Mouse (Mus musculus): ENCODE data around the gene Cep97. TPM values are rescaled to one million over a fixed set of nuclear protein-coding genes. Genes with fewer than 3 reads are reported as not detected.

Cep97 gene
- polyA plus RNA-seq, 1 experiment from 2014 or later, result 10.2 TPM

DNA sequence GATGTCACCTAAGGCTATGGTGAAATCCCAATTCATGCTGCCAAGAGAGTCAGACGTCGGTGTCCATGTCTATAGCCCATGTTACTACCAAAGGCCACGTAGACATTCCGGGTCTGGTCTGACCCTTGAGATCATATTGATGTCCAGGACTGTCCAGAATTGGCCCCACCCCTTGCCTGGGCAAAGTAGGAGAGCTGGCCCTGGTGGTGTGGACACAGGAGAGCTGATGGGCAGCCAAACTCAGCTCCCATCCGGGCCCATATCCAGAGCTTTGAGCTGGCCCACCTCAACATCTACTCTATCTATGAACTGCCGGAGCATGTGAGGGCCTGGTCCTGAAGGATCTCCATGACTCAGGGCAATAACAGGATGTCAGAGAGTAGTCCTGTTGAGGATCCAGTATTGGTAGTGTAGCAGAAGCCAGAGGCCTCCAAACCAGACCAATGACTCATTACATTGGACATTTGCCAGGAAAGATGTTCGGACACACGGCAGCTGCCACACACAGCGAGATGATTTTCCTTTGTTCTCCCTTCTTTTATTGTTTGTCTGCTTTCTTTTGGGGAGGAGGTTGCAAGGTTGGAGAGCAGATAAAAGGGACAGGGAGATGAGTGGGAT is 36.2 kb downstream of the Cep97 start:
- DNase-seq (ENCODE audit: low spot score) (peak; percentile 40), ATAC-seq (ENCODE audit: low read depth) (no peak)
- Histone ChIP-seq H3K27me3 (replicated peaks; ENCODE audit: control insufficient read depth, insufficient read depth, low read length) (no peaks in the 10 kb centered on the region), H3K4me2 (ENCODE audit: low read depth, low read length) (no peak overlapping the region), H3K4me1 (ENCODE audit: control insufficient read depth, insufficient read depth, low read length) (peaks cover 7% of the 10 kb centered on the region; the same call in 1 of the 2 replicates), H3K9me3 (ENCODE audit: control insufficient read depth, low read length) (no peaks in the 10 kb centered on the region), H3K4me3 (ENCODE audit: low read depth, low read length) (no peak overlapping the region), H3K27ac (replicated peaks; ENCODE audit: low read depth, low read length) (no peak overlapping the region), H3K36me3 (ENCODE audit: control insufficient read depth, insufficient read depth, low read length) (peaks cover 5% of the 10 kb centered on the region; the same call in 1 of the 2 replicates), H3K9ac (ENCODE audit: low read depth, low read length) (no peak overlapping the region)
- 86% methylated on average over 9 of the region's 9 CpGs for WGBS

DNA sequence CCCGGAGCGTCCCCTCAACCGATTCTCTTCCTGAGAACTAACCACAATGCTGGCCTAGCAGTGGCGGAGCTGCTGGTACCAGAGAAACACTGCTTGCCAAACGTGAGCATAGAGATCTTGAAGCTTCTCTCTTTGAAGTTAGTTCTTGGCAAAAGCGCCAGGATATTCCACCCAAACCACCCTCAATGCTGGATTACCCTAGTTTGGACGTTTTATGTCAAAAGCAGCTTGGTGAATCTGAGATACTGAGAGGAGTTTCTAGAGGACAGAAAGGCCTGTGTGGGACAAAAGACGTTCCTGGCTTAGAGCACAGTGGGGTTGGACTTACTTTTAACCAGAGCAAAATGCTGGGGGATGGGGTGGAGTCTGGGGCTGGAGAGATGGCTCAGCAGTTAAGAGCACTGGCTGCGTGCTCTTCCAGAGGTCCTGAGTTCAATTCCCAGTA is 39.0 kb downstream of the Cep97 start:
- peak overlapping the region; percentile 72; the same call in 1 of the 2 replicates for H3K27ac ChIP-seq (replicated peaks; ENCODE audit: low read depth, low read length)
- WGBS, result 5% methylated on average over 9 of the region's 9 CpGs
- H3K27me3 ChIP-seq (replicated peaks; ENCODE audit: control insufficient read depth, insufficient read depth, low read length), result no peaks in the 10 kb centered on the region
- no peaks in the 10 kb centered on the region for H3K36me3 ChIP-seq (ENCODE audit: control insufficient read depth, insufficient read depth, low read length)
- H3K9ac ChIP-seq (ENCODE audit: low read depth, low read length), result peak overlapping the region; percentile 72
- no peak; the same call in 1 of the 2 replicates for ATAC-seq (ENCODE audit: low read depth)
- H3K4me1 ChIP-seq (ENCODE audit: control insufficient read depth, insufficient read depth, low read length), result peaks cover 7% of the 10 kb centered on the region; the same call in 1 of the 2 replicates
- peak; percentile 40 for DNase-seq (ENCODE audit: low spot score)
- peak overlapping the region; percentile 85 for H3K4me2 ChIP-seq (ENCODE audit: low read depth, low read length)
- peak overlapping the region; percentile 77 for H3K4me3 ChIP-seq (ENCODE audit: low read depth, low read length)
- H3K9me3 ChIP-seq (ENCODE audit: control insufficient read depth, low read length), result no peaks in the 10 kb centered on the region

DNA sequence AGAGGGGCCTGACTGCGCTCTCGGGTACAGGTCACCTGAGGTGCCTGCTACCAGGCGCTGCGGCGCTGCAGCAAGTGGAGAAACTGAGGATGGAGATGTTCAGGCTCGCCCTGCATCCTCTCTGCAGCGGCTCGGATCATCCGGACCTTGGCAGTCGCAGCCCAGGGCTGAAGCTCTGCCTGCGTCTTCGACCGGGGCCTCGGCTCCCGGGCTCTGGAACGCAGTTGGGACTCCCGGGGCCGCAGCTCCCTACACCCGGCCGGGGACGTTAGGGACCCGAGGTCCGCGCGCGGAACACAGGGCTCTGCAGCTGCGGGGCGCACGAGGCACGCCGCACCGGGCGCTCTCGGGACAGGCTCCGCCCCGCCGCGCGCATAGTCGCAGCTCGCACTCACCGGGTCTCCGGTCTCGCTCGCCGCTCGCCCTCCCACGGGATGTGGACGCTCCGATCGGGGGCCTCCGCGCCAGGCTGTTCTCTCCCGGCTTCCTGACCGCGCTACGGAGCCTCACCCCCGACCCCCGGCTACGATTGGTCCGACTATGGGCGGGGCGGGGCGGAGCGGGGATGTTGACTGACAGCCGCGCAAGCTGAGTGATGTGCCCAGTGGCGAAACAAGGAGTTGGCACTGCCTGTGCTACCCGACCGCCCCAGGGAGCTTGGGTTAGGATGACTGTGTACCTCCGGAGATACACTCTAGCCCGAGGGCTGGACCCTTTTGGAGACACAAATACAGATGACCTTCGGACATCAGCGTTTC is 39.6 kb downstream of the Cep97 start, which contains the start of gene Nxpe3:
Nxpe3 (minus strand) TSS at position 393 of the 758 bp plus-strand sequence.
- peaks cover 7% of the 10 kb centered on the region; the same call in 1 of the 2 replicates for H3K4me1 ChIP-seq (ENCODE audit: control insufficient read depth, insufficient read depth, low read length)
- peak; percentile 89 for DNase-seq (ENCODE audit: low spot score)
- H3K4me3 ChIP-seq (ENCODE audit: low read depth, low read length), result peak within 1 kb of the TSS; percentile 77
- H3K4me2 ChIP-seq (ENCODE audit: low read depth, low read length), result peak within 1 kb of the TSS; percentile 85
- H3K27ac ChIP-seq (replicated peaks; ENCODE audit: low read depth, low read length), result peak within 1 kb of the TSS; percentile 72
- no peaks in the 10 kb centered on the region for H3K36me3 ChIP-seq (ENCODE audit: control insufficient read depth, insufficient read depth, low read length)
- WGBS, result under 1% methylated on average over 46 of the region's 74 CpGs
- H3K27me3 ChIP-seq (replicated peaks; ENCODE audit: control insufficient read depth, insufficient read depth, low read length), result no peaks in the 10 kb centered on the region
- no peaks in the 10 kb centered on the region for H3K9me3 ChIP-seq (ENCODE audit: control insufficient read depth, low read length)
- H3K9ac ChIP-seq (ENCODE audit: low read depth, low read length), result peak within 1 kb of the TSS; percentile 72
- ATAC-seq (ENCODE audit: low read depth), result peak; percentile 97

DNA sequence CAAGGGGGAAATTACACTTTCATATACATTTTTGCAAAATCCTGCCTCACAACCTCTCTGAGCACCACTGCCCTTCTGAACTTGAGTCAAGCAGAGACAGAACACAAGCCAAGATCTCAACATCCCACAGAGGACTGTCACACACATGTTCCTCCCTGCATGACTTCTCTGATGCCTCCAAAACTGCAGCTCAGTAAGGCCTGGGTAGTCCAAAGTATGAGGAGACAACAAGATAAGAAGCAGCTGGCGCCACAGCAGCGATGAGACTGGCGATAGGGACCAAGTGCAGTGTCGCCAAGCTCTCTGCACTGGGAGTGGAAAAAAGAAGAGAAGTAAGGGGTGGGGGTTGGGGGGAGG is 40.1 kb downstream of the Cep97 start:
- peaks cover 2% of the 10 kb centered on the region; the same call in 1 of the 2 replicates for H3K36me3 ChIP-seq (ENCODE audit: control insufficient read depth, insufficient read depth, low read length)
- WGBS, result 2% methylated on average over 4 of the region's 4 CpGs
- peak overlapping the region; percentile 77 for H3K4me3 ChIP-seq (ENCODE audit: low read depth, low read length)
- H3K27ac ChIP-seq (replicated peaks; ENCODE audit: low read depth, low read length), result no peak overlapping the region
- no peaks in the 10 kb centered on the region for H3K27me3 ChIP-seq (replicated peaks; ENCODE audit: control insufficient read depth, insufficient read depth, low read length)
- no peaks in the 10 kb centered on the region for H3K9me3 ChIP-seq (ENCODE audit: control insufficient read depth, low read length)
- ATAC-seq (ENCODE audit: low read depth) (no peak; the same call in 1 of the 2 replicates), DNase-seq (ENCODE audit: low spot score) (peak; percentile 10)
- H3K9ac ChIP-seq (ENCODE audit: low read depth, low read length), result peak overlapping the region; percentile 72
- peaks cover 7% of the 10 kb centered on the region; the same call in 1 of the 2 replicates for H3K4me1 ChIP-seq (ENCODE audit: control insufficient read depth, insufficient read depth, low read length)
- H3K4me2 ChIP-seq (ENCODE audit: low read depth, low read length), result peak overlapping the region; percentile 85

- Histone ChIP-seq H3K36me3 (ENCODE audit: control insufficient read depth, insufficient read depth, low read length) (peaks cover 8% of the 10 kb centered on the region; the same call in 1 of the 2 replicates), H3K9ac (ENCODE audit: low read depth, low read length) (no peak overlapping the region), H3K9me3 (ENCODE audit: control insufficient read depth, low read length) (no peaks in the 10 kb centered on the region), H3K4me2 (ENCODE audit: low read depth, low read length) (no peak overlapping the region), H3K27ac (replicated peaks; ENCODE audit: low read depth, low read length) (no peak overlapping the region), H3K27me3 (replicated peaks; ENCODE audit: control insufficient read depth, insufficient read depth, low read length) (no peaks in the 10 kb centered on the region), H3K4me3 (ENCODE audit: low read depth, low read length) (no peak overlapping the region), H3K4me1 (ENCODE audit: control insufficient read depth, insufficient read depth, low read length) (peaks cover 7% of the 10 kb centered on the region; the same call in 1 of the 2 replicates)
- ATAC-seq (ENCODE audit: low read depth), result no peak
- no peak for DNase-seq (ENCODE audit: low spot score)
- 79% methylated on average over 8 of the region's 8 CpGs for WGBS
These were observed 41.1 kb downstream of the Cep97 start for GRCm38 (mm10) chr16:55893410-55894107.

DNA sequence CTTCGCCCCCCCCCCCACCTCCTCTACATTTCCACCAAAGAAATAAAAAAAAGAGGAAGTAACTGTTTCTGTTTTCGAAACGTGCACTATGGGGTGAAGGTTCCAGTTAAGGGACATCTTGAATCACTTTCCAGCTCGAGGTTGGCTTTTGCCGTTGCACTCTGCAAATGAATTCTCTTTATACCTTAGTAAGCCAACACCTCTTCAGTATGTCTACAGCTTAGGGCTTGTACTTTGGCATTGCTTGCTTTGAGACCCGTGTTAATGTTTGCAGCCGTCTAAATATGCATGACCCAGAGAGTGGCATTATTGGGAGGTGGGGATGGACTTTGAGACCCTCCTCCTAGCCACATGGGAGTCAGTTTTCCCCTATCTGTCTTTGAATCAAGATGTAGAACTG is 42.2 kb downstream of the Cep97 start:
- H3K27ac ChIP-seq (replicated peaks; ENCODE audit: low read depth, low read length), result no peak overlapping the region
- ATAC-seq (ENCODE audit: low read depth) (no peak), DNase-seq (ENCODE audit: low spot score) (no peak)
- no peaks in the 10 kb centered on the region for H3K9me3 ChIP-seq (ENCODE audit: control insufficient read depth, low read length)
- no peak overlapping the region for H3K4me3 ChIP-seq (ENCODE audit: low read depth, low read length)
- H3K36me3 ChIP-seq (ENCODE audit: control insufficient read depth, insufficient read depth, low read length), result peaks cover 11% of the 10 kb centered on the region; the same call in 1 of the 2 replicates
- peaks cover 7% of the 10 kb centered on the region; the same call in 1 of the 2 replicates for H3K4me1 ChIP-seq (ENCODE audit: control insufficient read depth, insufficient read depth, low read length)
- H3K9ac ChIP-seq (ENCODE audit: low read depth, low read length), result no peak overlapping the region
- 43% methylated on average over 6 of the region's 7 CpGs for WGBS
- no peak overlapping the region for H3K4me2 ChIP-seq (ENCODE audit: low read depth, low read length)
- H3K27me3 ChIP-seq (replicated peaks; ENCODE audit: control insufficient read depth, insufficient read depth, low read length), result no peaks in the 10 kb centered on the region

DNA sequence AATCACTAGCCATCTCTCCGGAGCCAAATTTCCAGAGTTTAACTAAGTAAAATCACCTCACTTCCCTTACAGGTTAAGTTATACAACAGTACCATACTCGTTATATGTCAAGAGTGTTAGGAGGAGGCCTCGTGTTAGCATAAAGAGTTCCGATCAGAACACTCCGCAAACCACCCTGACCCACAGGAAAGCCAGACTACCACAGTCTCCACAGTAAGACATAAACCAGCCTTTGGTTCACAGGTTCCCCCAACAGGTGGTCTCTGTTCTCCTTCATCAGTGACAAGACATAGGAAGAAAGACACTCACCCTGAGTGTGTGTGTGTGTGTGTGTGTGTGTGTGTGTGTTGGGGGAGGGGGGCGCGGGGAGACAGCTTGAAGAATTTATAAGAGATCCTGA is 43.3 kb downstream of the Cep97 start:
- no peak for ATAC-seq (ENCODE audit: low read depth)
- 90% methylated on average over 7 of the region's 7 CpGs for WGBS
- H3K36me3 ChIP-seq (ENCODE audit: control insufficient read depth, insufficient read depth, low read length), result peaks cover 11% of the 10 kb centered on the region; the same call in 1 of the 2 replicates
- H3K27me3 ChIP-seq (replicated peaks; ENCODE audit: control insufficient read depth, insufficient read depth, low read length), result no peaks in the 10 kb centered on the region
- no peak overlapping the region for H3K9ac ChIP-seq (ENCODE audit: low read depth, low read length)
- peaks cover 7% of the 10 kb centered on the region; the same call in 1 of the 2 replicates for H3K4me1 ChIP-seq (ENCODE audit: control insufficient read depth, insufficient read depth, low read length)
- H3K4me2 ChIP-seq (ENCODE audit: low read depth, low read length), result no peak overlapping the region
- no peak overlapping the region for H3K27ac ChIP-seq (replicated peaks; ENCODE audit: low read depth, low read length)
- DNase-seq (ENCODE audit: low spot score), result no peak
- no peaks in the 10 kb centered on the region for H3K9me3 ChIP-seq (ENCODE audit: control insufficient read depth, low read length)
- H3K4me3 ChIP-seq (ENCODE audit: low read depth, low read length), result no peak overlapping the region

Data from embryonic facial prominence, embryonic 14.5 days (tissue).